Mouse (Mus musculus): ENCODE data around the gene Rps11.

DNA sequence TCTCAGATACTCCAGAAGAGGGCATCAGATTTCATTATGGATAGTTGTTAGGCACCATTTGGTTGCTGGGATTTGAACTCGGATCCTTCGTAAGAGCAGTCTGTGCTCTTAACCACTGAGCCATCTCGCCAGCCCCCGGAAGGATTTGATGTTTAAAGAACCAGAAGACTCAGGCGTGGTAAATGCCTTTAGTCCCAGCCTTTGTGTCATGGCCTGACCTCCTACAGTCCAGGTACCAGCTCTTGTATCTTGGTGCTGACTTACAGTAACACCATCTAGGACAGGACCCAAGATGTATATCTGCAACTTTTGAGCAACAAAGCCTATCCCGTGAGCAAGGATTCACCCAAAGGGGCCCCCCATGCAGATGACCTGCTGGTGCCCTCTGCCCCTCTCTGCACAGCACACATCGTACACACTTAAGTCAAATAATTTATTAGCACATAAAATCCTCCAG, 933 bp upstream of the Rps11 start:
- TF ChIP-seq USF1 (IDR thresholded peaks at IDR 0.05; ENCODE audit: low read depth) (no peak), MAX (IDR thresholded peaks at IDR 0.05; ENCODE audit: low read depth) (no peak), TCF12 (IDR thresholded peaks at IDR 0.05; ENCODE audit: insufficient read depth, poor library complexity, severe bottlenecking) (no peak), POLR2A (IDR thresholded peaks at IDR 0.05; ENCODE audit: insufficient read length, low read depth) (no peak), MYOD1 (IDR thresholded peaks at IDR 0.05; ENCODE audit: control insufficient read depth in 1 of 3, insufficient read length in 2 of 3, low read depth in 2 of 3) (no peak), MYOG (IDR thresholded peaks at IDR 0.05; ENCODE audit: control insufficient read depth in 1 of 3, insufficient read depth in 1 of 3, insufficient read length in 2 of 3, low read depth in 2 of 3) (no peak), POLR2AphosphoS2 (IDR thresholded peaks at IDR 0.05; ENCODE audit: insufficient read length, low read depth) (peak; percentile 75), REST (IDR thresholded peaks at IDR 0.05; ENCODE audit: insufficient read depth, insufficient read length) (no peak)

All from myocyte (in vitro differentiated cells).